Mouse (Mus musculus): ENCODE measurements around the gene Tlx2.

Gene Tlx2

GRCm38 (mm10) chr6:83023786-83024185 lies 46.3 kb downstream of the Tlx2 start:
- no peak for DNase-seq (ENCODE audit: low spot score)

- no peak for DNase-seq (ENCODE audit: low spot score)
Measured at GRCm38 (mm10) chr6:83023008-83023407, 47.1 kb downstream of the Tlx2 start.

- DNase-seq (ENCODE audit: low spot score): no peak
Measured at GRCm38 (mm10) chr6:83020836-83021593, 49.1 kb downstream of the Tlx2 start.

GRCm38 (mm10) chr6:83020121-83020520 lies 50.0 kb downstream of the Tlx2 start:
- DNase-seq (ENCODE audit: low spot score): no peak

GRCm38 (mm10) chr6:83019044-83019443 lies 51.0 kb downstream of the Tlx2 start:
- DNase-seq (ENCODE audit: low spot score): no peak

Measured in testis, postnatal 10 days (tissue).